Mouse (Mus musculus): Measurements from ENCODE around the gene D630023F18Rik. TPM values are rescaled to one million over a fixed set of nuclear protein-coding genes. Genes with fewer than 3 reads are reported as not detected.

Gene D630023F18Rik
- polyA plus RNA-seq, 1 experiment from 2014 or later, result 1.0 TPM

GRCm38 (mm10) chr1:65096953-65097352 lies 26.1 kb downstream of the D630023F18Rik start:
- Histone ChIP-seq H3K36me3 (ENCODE audit: control insufficient read depth, insufficient read depth, low read length) (no peaks in the 10 kb centered on the region), H3K9me3 (ENCODE audit: control insufficient read depth, low read length) (no peaks in the 10 kb centered on the region), H3K4me3 (ENCODE audit: low read depth, low read length) (no peak overlapping the region), H3K4me1 (ENCODE audit: control insufficient read depth, insufficient read depth, low read length) (no peaks in the 10 kb centered on the region), H3K4me2 (ENCODE audit: low read depth, low read length) (no peak overlapping the region), H3K9ac (replicated peaks; ENCODE audit: low read depth, low read length) (no peak overlapping the region), H3K27ac (ENCODE audit: low read depth, low read length) (no peak overlapping the region), H3K27me3 (ENCODE audit: control insufficient read depth, insufficient read depth, low read length) (no peaks in the 10 kb centered on the region)
- ATAC-seq (ENCODE audit: low read depth), result no peak
- WGBS, result 91% methylated on average over 3 of the region's 3 CpGs

GRCm38 (mm10) chr1:65091566-65091965 lies 31.4 kb downstream of the D630023F18Rik start:
- ATAC-seq (ENCODE audit: low read depth), result no peak
- no peak overlapping the region for H3K27ac ChIP-seq (ENCODE audit: low read depth, low read length)
- WGBS, result 93% methylated on average over 3 of the region's 3 CpGs
- H3K9me3 ChIP-seq (ENCODE audit: control insufficient read depth, low read length), result no peaks in the 10 kb centered on the region
- no peaks in the 10 kb centered on the region for H3K4me1 ChIP-seq (ENCODE audit: control insufficient read depth, insufficient read depth, low read length)
- H3K36me3 ChIP-seq (ENCODE audit: control insufficient read depth, insufficient read depth, low read length), result no peaks in the 10 kb centered on the region
- H3K27me3 ChIP-seq (ENCODE audit: control insufficient read depth, insufficient read depth, low read length), result no peaks in the 10 kb centered on the region
- H3K9ac ChIP-seq (replicated peaks; ENCODE audit: low read depth, low read length), result no peak overlapping the region
- H3K4me3 ChIP-seq (ENCODE audit: low read depth, low read length), result no peak overlapping the region
- no peak overlapping the region for H3K4me2 ChIP-seq (ENCODE audit: low read depth, low read length)

GRCm38 (mm10) chr1:65090370-65090769 lies 32.6 kb downstream of the D630023F18Rik start:
- no peaks in the 10 kb centered on the region for H3K4me1 ChIP-seq (ENCODE audit: control insufficient read depth, insufficient read depth, low read length)
- H3K4me3 ChIP-seq (ENCODE audit: low read depth, low read length), result no peak overlapping the region
- H3K36me3 ChIP-seq (ENCODE audit: control insufficient read depth, insufficient read depth, low read length), result no peaks in the 10 kb centered on the region
- no peak overlapping the region for H3K9ac ChIP-seq (replicated peaks; ENCODE audit: low read depth, low read length)
- no peak overlapping the region for H3K4me2 ChIP-seq (ENCODE audit: low read depth, low read length)
- H3K9me3 ChIP-seq (ENCODE audit: control insufficient read depth, low read length), result no peaks in the 10 kb centered on the region
- 73% methylated on average over 2 of the region's 2 CpGs for WGBS
- H3K27ac ChIP-seq (ENCODE audit: low read depth, low read length), result no peak overlapping the region
- no peaks in the 10 kb centered on the region for H3K27me3 ChIP-seq (ENCODE audit: control insufficient read depth, insufficient read depth, low read length)
- no peak for ATAC-seq (ENCODE audit: low read depth)

- Histone ChIP-seq H3K9me3 (ENCODE audit: control insufficient read depth, low read length) (no peaks in the 10 kb centered on the region), H3K9ac (replicated peaks; ENCODE audit: low read depth, low read length) (no peak overlapping the region), H3K4me3 (ENCODE audit: low read depth, low read length) (no peak overlapping the region), H3K4me1 (ENCODE audit: control insufficient read depth, insufficient read depth, low read length) (no peaks in the 10 kb centered on the region), H3K27me3 (ENCODE audit: control insufficient read depth, insufficient read depth, low read length) (no peaks in the 10 kb centered on the region), H3K27ac (ENCODE audit: low read depth, low read length) (no peak overlapping the region), H3K36me3 (ENCODE audit: control insufficient read depth, insufficient read depth, low read length) (no peaks in the 10 kb centered on the region), H3K4me2 (ENCODE audit: low read depth, low read length) (no peak overlapping the region)
- no peak for ATAC-seq (ENCODE audit: low read depth)
- WGBS, result 78% methylated on average over 6 of the region's 6 CpGs
These were observed 34.3 kb downstream of the D630023F18Rik start for GRCm38 (mm10) chr1:65088567-65089356.

DNA sequence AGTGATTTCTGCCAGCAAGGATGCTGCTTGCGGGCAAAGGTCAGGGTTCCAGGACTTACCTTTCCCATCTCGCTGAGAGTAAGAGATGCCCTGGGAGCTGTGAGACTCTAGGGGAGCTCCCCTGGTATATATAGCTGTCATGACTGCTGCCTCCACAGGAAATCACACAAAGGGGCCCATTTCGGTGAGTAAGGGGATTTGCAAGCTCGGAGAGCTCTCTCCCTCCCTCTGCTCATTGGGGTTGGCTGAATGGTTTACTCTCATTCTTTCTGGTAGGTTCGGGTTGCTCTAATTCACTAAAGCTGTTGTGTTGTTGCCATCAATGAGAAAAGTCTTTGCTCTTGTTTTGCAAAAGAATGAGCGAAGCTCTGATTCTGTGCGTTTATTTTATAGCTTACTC lies 40.8 kb downstream of the D630023F18Rik start, which contains the start of gene Crygb:
Gene Crygb (minus strand): TSS at position 101 of the 400 bp plus-strand sequence.
- no peaks in the 10 kb centered on the region for H3K9me3 ChIP-seq (ENCODE audit: control insufficient read depth, low read length)
- no peak for ATAC-seq (ENCODE audit: low read depth)
- no peak within 1 kb of the TSS for H3K4me3 ChIP-seq (ENCODE audit: low read depth, low read length)
- H3K36me3 ChIP-seq (ENCODE audit: control insufficient read depth, insufficient read depth, low read length), result no peaks in the 10 kb centered on the region
- WGBS, result 27% methylated on average over 7 of the region's 7 CpGs
- H3K4me1 ChIP-seq (ENCODE audit: control insufficient read depth, insufficient read depth, low read length), result no peaks in the 10 kb centered on the region
- H3K9ac ChIP-seq (replicated peaks; ENCODE audit: low read depth, low read length), result no peak within 1 kb of the TSS
- no peaks in the 10 kb centered on the region for H3K27me3 ChIP-seq (ENCODE audit: control insufficient read depth, insufficient read depth, low read length)
- H3K27ac ChIP-seq (ENCODE audit: low read depth, low read length), result no peak within 1 kb of the TSS
- no peak within 1 kb of the TSS for H3K4me2 ChIP-seq (ENCODE audit: low read depth, low read length)

DNA sequence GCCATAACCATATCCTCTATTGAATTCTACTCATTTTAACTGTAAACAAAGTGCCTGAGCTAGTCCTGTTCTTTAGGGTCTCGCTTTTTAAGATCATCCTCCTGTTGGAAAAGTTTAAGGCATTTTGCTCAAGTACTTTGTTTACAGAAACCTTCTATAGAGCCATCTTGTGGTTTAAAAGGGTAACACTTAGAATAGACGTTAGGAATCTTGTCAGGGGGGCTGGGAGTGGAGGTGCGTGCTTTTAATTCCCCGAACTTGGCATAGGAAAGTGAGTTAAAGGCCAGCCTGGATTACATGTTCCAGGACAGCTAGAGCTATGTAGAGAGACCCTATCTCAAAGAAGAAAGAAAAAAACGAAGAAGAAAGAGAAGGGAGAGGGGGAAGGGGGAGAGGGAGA lies 47.4 kb downstream of the D630023F18Rik start:
- Histone ChIP-seq H3K9me3 (ENCODE audit: control insufficient read depth, low read length) (no peaks in the 10 kb centered on the region), H3K36me3 (ENCODE audit: control insufficient read depth, insufficient read depth, low read length) (no peaks in the 10 kb centered on the region), H3K4me2 (ENCODE audit: low read depth, low read length) (no peak overlapping the region), H3K4me3 (ENCODE audit: low read depth, low read length) (no peak overlapping the region), H3K27me3 (ENCODE audit: control insufficient read depth, insufficient read depth, low read length) (no peaks in the 10 kb centered on the region), H3K4me1 (ENCODE audit: control insufficient read depth, insufficient read depth, low read length) (no peaks in the 10 kb centered on the region), H3K27ac (ENCODE audit: low read depth, low read length) (no peak overlapping the region), H3K9ac (replicated peaks; ENCODE audit: low read depth, low read length) (no peak overlapping the region)
- WGBS, result 30% methylated on average over 5 of the region's 5 CpGs
- ATAC-seq (ENCODE audit: low read depth), result no peak

- Histone ChIP-seq H3K4me1 (ENCODE audit: control insufficient read depth, insufficient read depth, low read length) (no peaks in the 10 kb centered on the region), H3K27me3 (ENCODE audit: control insufficient read depth, insufficient read depth, low read length) (no peaks in the 10 kb centered on the region), H3K27ac (ENCODE audit: low read depth, low read length) (no peak within 1 kb of the TSS), H3K4me3 (ENCODE audit: low read depth, low read length) (no peak within 1 kb of the TSS), H3K4me2 (ENCODE audit: low read depth, low read length) (no peak within 1 kb of the TSS), H3K9me3 (ENCODE audit: control insufficient read depth, low read length) (no peaks in the 10 kb centered on the region), H3K36me3 (ENCODE audit: control insufficient read depth, insufficient read depth, low read length) (no peaks in the 10 kb centered on the region), H3K9ac (replicated peaks; ENCODE audit: low read depth, low read length) (no peak within 1 kb of the TSS)
- no peak for ATAC-seq (ENCODE audit: low read depth)
- WGBS, result 64% methylated on average over 6 of the region's 6 CpGs
These were observed 49.4 kb downstream of the D630023F18Rik start, which contains the start of gene Crygc for GRCm38 (mm10) chr1:65073589-65073988. TSS of gene Crygc (minus strand) at chr1:65073689.

- no peaks in the 10 kb centered on the region for H3K36me3 ChIP-seq (ENCODE audit: control insufficient read depth, insufficient read depth, low read length)
- ATAC-seq (ENCODE audit: low read depth), result no peak
- no peak overlapping the region for H3K9ac ChIP-seq (replicated peaks; ENCODE audit: low read depth, low read length)
- H3K4me1 ChIP-seq (ENCODE audit: control insufficient read depth, insufficient read depth, low read length), result no peaks in the 10 kb centered on the region
- no peaks in the 10 kb centered on the region for H3K9me3 ChIP-seq (ENCODE audit: control insufficient read depth, low read length)
- no peaks in the 10 kb centered on the region for H3K27me3 ChIP-seq (ENCODE audit: control insufficient read depth, insufficient read depth, low read length)
- no peak overlapping the region for H3K27ac ChIP-seq (ENCODE audit: low read depth, low read length)
- H3K4me3 ChIP-seq (ENCODE audit: low read depth, low read length), result no peak overlapping the region
- no peak overlapping the region for H3K4me2 ChIP-seq (ENCODE audit: low read depth, low read length)
These were observed 55.2 kb downstream of the D630023F18Rik start for GRCm38 (mm10) chr1:65067842-65068241.

DNA sequence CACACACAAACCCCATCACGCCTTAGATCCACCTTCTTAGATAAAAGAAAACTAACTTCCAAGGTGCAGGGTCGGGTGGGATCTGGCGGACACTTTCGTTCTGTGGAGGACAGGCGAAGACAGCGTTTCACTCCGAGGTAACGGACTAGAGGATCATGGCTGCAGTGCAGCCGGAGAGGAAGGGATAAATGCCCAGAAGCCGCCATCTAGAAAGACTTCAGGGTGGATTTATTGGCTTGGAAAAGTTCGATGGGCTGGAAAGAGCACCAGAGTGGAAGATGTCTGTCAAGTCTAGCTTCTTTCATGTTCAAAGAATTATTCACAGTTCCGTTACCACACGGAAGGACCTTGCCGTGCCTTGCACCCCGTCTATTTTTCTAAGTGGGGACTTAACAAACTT lies 58.8 kb downstream of the D630023F18Rik start:
- Histone ChIP-seq H3K27ac (ENCODE audit: low read depth, low read length) (no peak overlapping the region), H3K27me3 (ENCODE audit: control insufficient read depth, insufficient read depth, low read length) (no peaks in the 10 kb centered on the region), H3K4me2 (ENCODE audit: low read depth, low read length) (no peak overlapping the region), H3K4me3 (ENCODE audit: low read depth, low read length) (no peak overlapping the region), H3K4me1 (ENCODE audit: control insufficient read depth, insufficient read depth, low read length) (no peaks in the 10 kb centered on the region), H3K36me3 (ENCODE audit: control insufficient read depth, insufficient read depth, low read length) (no peaks in the 10 kb centered on the region), H3K9ac (replicated peaks; ENCODE audit: low read depth, low read length) (no peak overlapping the region), H3K9me3 (ENCODE audit: control insufficient read depth, low read length) (no peaks in the 10 kb centered on the region)
- WGBS, result 60% methylated on average over 15 of the region's 15 CpGs
- ATAC-seq (ENCODE audit: low read depth), result no peak
